Mouse (Mus musculus) megakaryocyte, embryonic 14.5 days (primary cell): ENCODE data around the gene 1810013L24Rik. TPM values are rescaled to one million over a fixed set of nuclear protein-coding genes. Genes with fewer than 3 reads are reported as not detected.

Experiments
- H3K27me3 ChIP-seq: replicated peaks from 2 replicates; pipeline ENCODE3; 2012; ENCODE audit warnings: inconsistent platforms
- H3K36me3 ChIP-seq: replicated peaks from 2 replicates; pipeline ENCODE3; 2012; ENCODE audit warnings: low read length, inconsistent platforms, mixed read lengths
- H3K4me1 ChIP-seq: 2 replicates; pipeline ENCODE4 v1.6.1; 2012; ENCODE audit warnings: inconsistent platforms
- H3K4me3 ChIP-seq: replicated peaks from 2 replicates; pipeline ENCODE3; 2012; ENCODE audit warnings: moderate library complexity, mild to moderate bottlenecking, inconsistent platforms
- H3K9me3 ChIP-seq: 2 replicates; pipeline ENCODE4 v1.6.1; 2012; ENCODE audit warnings: inconsistent platforms
- FLI1 ChIP-seq: IDR thresholded peaks from 2 replicates; pipeline ENCODE4 v1.6.1; 2012; ENCODE audit warnings: low read length, inconsistent platforms, mixed read lengths
- GATA1 ChIP-seq: IDR thresholded peaks from 3 replicates; pipeline ENCODE4 v1.6.1; 2012; ENCODE audit warnings: mixed read lengths, low read length, inconsistent platforms, borderline replicate concordance
- polyA plus RNA-seq: library from polyadenylated mRNA; stranded (reverse); fragments of >175 nt; gene quantifications from 2 replicates; pipeline ENCODE4 v1.2.3, GENCODE M21; 2012; ENCODE audit warnings: low replicate concordance; ENCODE audit not compliant: insufficient read depth

Gene 1810013L24Rik
- polyA plus RNA-seq, 1 experiment = 10.6 TPM

DNA sequence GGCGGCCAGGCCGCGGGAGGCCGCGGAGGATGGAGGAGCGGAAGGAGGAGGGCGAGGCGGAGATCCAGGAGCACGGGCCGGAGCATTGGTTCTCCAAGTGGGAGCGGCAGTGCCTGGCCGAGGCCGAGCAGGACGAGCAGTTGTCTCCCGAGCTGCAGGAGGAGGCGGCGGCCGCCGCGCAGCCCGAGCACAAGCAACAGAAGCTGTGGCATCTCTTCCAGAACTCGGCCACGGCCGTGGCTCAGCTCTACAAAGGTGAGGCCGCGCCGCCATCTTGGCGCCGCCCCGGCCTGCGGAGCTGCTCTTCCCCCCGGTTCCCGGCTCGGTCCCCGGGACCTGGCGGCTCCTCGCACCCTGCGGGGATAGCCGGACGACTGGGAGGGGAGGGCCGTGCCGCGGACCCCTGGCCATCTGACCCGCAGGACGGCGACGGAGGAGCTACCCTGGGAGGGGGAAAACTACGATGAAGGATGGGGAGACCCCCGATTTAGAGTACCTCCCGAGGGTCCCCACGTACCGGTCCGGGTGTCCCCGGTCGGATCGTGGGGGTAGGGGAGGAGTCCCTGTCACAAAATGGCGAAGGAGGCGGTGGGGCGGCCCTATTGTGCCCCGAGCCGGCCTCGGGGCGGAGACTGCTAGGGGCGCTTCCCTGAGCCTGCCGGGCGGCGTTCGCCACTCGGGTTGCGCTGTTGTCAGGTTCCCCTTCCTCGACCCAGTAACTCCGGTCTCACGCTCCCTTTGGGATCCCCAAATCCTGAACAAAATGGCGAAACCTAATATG lies 721 bp downstream of the 1810013L24Rik start:
- peaks cover 43% of the 10 kb centered on the region for H3K4me1 ChIP-seq
- no peaks in the 10 kb centered on the region for H3K27me3 ChIP-seq

DNA sequence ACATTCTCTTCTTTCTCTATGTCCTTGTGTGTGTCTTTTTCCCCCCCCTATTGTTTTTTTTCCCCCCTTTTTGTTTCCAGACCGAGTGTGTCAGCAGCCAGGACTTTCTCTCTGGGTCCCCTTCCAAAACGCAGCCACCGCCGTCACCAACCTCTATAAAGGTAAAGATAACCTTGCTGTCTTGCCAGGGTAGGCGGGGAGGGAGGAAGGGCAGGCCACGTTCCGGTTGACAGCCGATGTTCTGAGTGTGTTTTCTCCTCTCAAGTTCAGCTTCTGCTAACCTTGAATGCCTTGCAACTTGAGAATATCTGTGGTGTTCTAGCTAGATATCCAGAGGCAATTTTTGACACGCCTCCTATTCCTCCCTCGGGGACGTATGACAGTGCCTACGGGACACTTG lies 1.3 kb downstream of the 1810013L24Rik start:
- H3K27me3 ChIP-seq = no peaks in the 10 kb centered on the region
- no peaks in the 10 kb centered on the region for H3K9me3 ChIP-seq
- TF ChIP-seq FLI1 (no peak), GATA1 (no peak)
- peak overlapping the region; percentile 99 for H3K4me3 ChIP-seq
- peaks cover 48% of the 10 kb centered on the region for H3K36me3 ChIP-seq
- peaks cover 44% of the 10 kb centered on the region for H3K4me1 ChIP-seq

More for the DNA sequence above, 721 bp downstream of the 1810013L24Rik start:
- H3K9me3 ChIP-seq = no peaks in the 10 kb centered on the region
- no peak for TF ChIP-seq GATA1
- TF ChIP-seq FLI1 = no peak
- H3K36me3 ChIP-seq = peaks cover 43% of the 10 kb centered on the region
- peak overlapping the region; percentile 99 for H3K4me3 ChIP-seq

DNA sequence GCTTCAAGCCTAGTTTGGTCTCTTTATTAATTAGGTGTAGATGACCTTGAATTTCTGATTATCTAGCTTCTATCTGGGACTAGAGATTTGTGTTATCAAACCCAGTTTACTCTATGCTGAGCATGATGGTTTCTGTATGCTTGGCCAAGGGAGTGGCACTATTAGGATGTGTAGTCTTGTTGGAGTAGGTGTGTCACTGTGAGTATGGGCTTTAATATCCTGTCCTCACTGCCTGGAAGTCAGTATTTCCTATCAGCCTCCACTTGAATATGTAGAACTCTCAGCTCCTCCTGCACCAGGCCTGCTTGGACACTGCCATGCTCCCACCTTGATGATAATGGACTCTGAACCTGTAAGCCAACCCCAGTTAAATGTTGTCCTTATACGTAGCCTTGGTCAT lies 7.0 kb downstream of the 1810013L24Rik start:
- peaks cover 73% of the 10 kb centered on the region for H3K4me1 ChIP-seq
- peaks cover 92% of the 10 kb centered on the region for H3K36me3 ChIP-seq
- H3K4me3 ChIP-seq = no peak overlapping the region
- no peaks in the 10 kb centered on the region for H3K9me3 ChIP-seq
- TF ChIP-seq GATA1 (no peak), FLI1 (no peak)
- no peaks in the 10 kb centered on the region for H3K27me3 ChIP-seq

DNA sequence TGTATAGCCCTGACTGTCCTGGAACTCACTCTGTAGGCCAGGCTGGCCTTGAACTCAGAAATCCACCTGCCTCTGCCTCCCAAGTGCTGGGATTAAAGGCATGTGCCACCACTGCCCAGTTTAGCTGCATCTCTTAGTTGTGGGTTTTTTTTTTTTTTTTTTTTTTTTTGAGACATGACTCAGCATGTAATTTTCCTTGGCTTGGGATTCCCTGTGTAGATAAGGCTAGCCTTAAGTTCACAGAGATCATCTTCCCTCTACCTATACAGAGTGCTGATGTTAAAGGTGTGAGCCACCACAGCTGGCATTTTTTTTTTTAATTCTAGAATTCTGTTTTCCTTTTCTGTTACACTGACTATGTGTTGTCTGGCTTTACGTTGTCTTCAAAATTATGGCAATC lies 7.7 kb downstream of the 1810013L24Rik start:
- Histone ChIP-seq H3K9me3 (no peaks in the 10 kb centered on the region), H3K27me3 (no peaks in the 10 kb centered on the region), H3K4me3 (no peak overlapping the region), H3K4me1 (peaks cover 72% of the 10 kb centered on the region), H3K36me3 (peaks cover 90% of the 10 kb centered on the region)
- no peak for TF ChIP-seq GATA1
- TF ChIP-seq FLI1 = no peak

DNA sequence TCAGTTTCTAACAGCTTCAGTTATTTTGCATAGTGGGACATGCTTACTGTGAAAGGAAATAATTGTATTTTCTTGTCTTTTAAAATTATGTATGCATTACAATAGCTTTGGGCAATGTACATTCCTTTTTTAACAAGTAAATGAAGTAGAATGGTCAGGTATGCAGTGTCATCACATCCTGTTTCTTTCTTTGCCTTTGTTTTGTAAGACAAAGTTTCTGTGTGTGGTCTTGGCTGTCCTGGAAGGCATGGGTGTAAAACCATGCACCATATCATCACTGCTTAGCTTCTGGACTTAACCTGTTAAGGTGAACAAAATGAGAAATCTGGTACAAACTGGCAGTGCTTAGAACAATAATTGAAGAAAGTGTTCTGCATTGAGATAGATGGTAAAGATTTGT lies 9.0 kb downstream of the 1810013L24Rik start:
- no peaks in the 10 kb centered on the region for H3K27me3 ChIP-seq
- no peak for TF ChIP-seq GATA1
- no peak for TF ChIP-seq FLI1
- peaks cover 70% of the 10 kb centered on the region for H3K4me1 ChIP-seq
- H3K36me3 ChIP-seq = peaks cover 92% of the 10 kb centered on the region
- no peak overlapping the region for H3K4me3 ChIP-seq
- H3K9me3 ChIP-seq = no peaks in the 10 kb centered on the region

DNA sequence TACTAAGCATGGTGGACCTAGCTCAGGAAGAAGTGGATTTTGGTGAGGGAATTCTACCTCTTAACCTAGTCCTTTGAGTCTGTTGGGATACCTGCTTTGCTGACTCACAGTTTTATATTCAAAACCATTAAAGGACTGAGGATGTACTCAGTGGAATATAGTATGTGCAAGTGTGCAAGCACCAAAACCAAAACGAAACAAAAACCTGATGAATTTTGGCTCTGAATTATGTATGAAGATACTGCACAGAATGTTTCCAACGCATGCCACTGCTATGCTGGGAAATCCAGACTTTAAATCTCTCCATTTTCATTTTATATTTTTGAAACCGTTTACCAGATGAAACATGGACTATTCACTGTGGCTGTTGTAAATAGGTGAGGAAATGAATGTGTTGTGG lies 10.7 kb downstream of the 1810013L24Rik start:
- Histone ChIP-seq H3K4me1 (peaks cover 55% of the 10 kb centered on the region), H3K27me3 (no peaks in the 10 kb centered on the region), H3K36me3 (peaks cover 93% of the 10 kb centered on the region), H3K4me3 (no peak overlapping the region), H3K9me3 (no peaks in the 10 kb centered on the region)
- TF ChIP-seq FLI1 = no peak
- no peak for TF ChIP-seq GATA1

DNA sequence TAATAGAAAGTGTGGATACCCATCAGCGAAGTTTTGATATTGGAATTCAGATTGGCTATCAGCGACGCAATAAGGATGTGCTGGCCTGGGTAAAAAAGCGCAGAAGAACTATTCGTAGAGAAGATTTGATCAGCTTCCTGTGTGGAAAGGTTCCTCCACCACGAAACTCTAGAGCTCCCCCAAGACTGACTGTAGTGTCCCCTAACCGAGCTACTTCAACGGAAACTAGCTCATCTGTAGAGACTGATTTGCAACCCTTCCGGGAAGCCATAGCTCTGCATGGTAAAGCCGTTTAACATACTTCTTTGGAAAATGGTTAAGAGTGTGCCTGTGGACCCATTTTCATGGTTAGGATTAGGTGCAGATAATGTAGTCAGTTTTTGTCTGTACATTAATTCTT lies 13.1 kb downstream of the 1810013L24Rik start:
- TF ChIP-seq FLI1 (no peak), GATA1 (no peak)
- peaks cover 85% of the 10 kb centered on the region for H3K36me3 ChIP-seq
- peaks cover 50% of the 10 kb centered on the region for H3K4me1 ChIP-seq

DNA sequence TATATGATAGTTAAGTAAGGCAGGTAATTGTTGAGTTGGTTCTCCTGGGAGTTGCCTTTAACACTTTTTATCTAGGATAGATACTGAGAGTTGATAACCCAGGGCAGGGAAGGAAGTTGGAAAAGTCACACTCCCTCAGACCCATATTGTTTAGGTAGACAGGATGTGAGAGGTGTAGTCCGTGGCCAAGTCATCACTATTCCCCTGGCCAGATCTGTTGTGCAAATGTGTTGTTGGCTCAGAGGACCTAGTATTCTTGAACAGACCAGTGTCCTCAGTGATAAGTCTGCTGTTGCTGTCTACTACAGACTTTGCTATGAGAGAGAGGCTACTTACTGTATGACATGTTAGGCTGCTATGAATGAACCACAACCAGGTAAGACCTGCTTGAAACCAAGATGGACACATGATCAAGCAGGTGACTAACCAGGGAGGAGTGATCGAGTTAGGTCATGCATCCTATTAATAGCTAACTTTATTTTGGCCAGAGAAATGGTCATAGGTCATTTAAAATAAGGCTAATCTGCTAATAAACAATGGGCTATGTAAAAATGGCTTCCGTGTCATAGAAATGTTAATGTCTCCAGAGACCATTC lies 13.8 kb downstream of the 1810013L24Rik start:
- Histone ChIP-seq H3K36me3 (peaks cover 86% of the 10 kb centered on the region), H3K9me3 (no peaks in the 10 kb centered on the region), H3K27me3 (no peaks in the 10 kb centered on the region), H3K4me3 (no peak overlapping the region), H3K4me1 (peaks cover 51% of the 10 kb centered on the region)
- no peak for TF ChIP-seq FLI1
- no peak for TF ChIP-seq GATA1

More for the DNA sequence above, 13.1 kb downstream of the 1810013L24Rik start:
- no peak overlapping the region for H3K4me3 ChIP-seq
- no peaks in the 10 kb centered on the region for H3K27me3 ChIP-seq
- H3K9me3 ChIP-seq = no peaks in the 10 kb centered on the region

DNA sequence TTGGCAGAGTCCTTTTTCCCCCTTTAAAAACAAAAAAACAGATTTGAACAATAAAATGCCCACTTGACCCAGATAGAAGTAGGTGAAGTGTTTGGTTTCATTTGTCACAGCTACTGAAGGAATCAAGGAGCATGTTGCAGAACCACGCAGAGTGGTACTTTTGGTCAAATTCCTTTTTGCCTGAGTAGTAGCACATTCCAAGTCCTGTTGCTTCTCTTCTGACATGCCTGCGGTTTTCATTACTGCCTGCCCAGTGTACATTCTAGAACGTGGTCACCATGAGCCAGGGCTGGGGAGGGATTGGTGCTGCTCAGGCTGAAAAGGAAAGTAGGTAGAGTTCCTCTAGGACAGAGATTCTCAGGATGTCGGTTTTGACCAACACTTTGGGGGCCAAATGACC lies 16.1 kb downstream of the 1810013L24Rik start:
- H3K36me3 ChIP-seq = peaks cover 88% of the 10 kb centered on the region
- H3K4me1 ChIP-seq = peaks cover 54% of the 10 kb centered on the region

More for the DNA sequence above, 16.1 kb downstream of the 1810013L24Rik start:
- H3K27me3 ChIP-seq = no peaks in the 10 kb centered on the region
- no peaks in the 10 kb centered on the region for H3K9me3 ChIP-seq
- TF ChIP-seq FLI1 = no peak
- TF ChIP-seq GATA1 = no peak
- no peak overlapping the region for H3K4me3 ChIP-seq
